Mouse (Mus musculus) lung, embryonic 15.5 days (tissue): ENCODE measurements around the gene Naa20. TPM values are rescaled to one million over a fixed set of nuclear protein-coding genes. Genes with fewer than 3 reads are reported as not detected.
A peak's percentile ranks its signal among the peaks of the same experiment; 100 is the strongest.

Experiments used
- ATAC-seq: fragments of 200-750 bp; cut with Nextera tagmentation; 2 replicates; pipeline ENCODE4 v1.8.0; 2017; ENCODE audit warnings: moderate number of reproducible peaks, borderline replicate concordance; ENCODE audit not compliant: low FRiP score, low TSS enrichment; ENCODE audit errors: extremely low read depth
- H3K27ac ChIP-seq: fragments of 300-500 bp; sonication (generic); 2 replicates; pipeline ENCODE4 v1.5.1; 2015; ENCODE audit warnings: moderate library complexity, mild to moderate bottlenecking, inconsistent platforms
- H3K27me3 ChIP-seq: fragments of 300-500 bp; sonication (generic); 2 replicates; pipeline ENCODE4 v1.6.1; 2015; ENCODE audit warnings: inconsistent platforms
- H3K36me3 ChIP-seq: fragments of 300-500 bp; sonication (generic); 2 replicates; pipeline ENCODE4 v1.6.1; 2015; ENCODE audit warnings: inconsistent platforms
- H3K4me1 ChIP-seq: fragments of 300-500 bp; sonication (generic); 2 replicates; pipeline ENCODE4 v1.6.1; 2015; ENCODE audit warnings: inconsistent platforms
- H3K4me2 ChIP-seq: fragments of 300-500 bp; sonication (generic); 2 replicates; pipeline ENCODE4 v1.6.1; 2015; ENCODE audit warnings: inconsistent platforms, mild to moderate bottlenecking, moderate library complexity
- H3K4me3 ChIP-seq: fragments of 300-500 bp; sonication (generic); 2 replicates; pipeline ENCODE4 v1.5.1; 2015; ENCODE audit warnings: mild to moderate bottlenecking, inconsistent platforms
- H3K9ac ChIP-seq: fragments of 300-500 bp; sonication (generic); 2 replicates; pipeline ENCODE4 v1.6.1; 2015; ENCODE audit warnings: inconsistent platforms
- H3K9me3 ChIP-seq: fragments of 300-500 bp; sonication (generic); 2 replicates; pipeline ENCODE4 v1.6.1; 2016; ENCODE audit warnings: inconsistent platforms
- WGBS: fragments of 180-500 bp; shearing (Covaris S2); methylation state at CpG from one replicate; pipeline ENCODE4 v1.1.7; 2015; 5-methylcytosine and 5-hydroxymethylcytosine counted together
- polyA plus RNA-seq: library from polyadenylated mRNA; unstranded; fragments of >200 nt; fragmentation: Nextera tagmentation; extraction: Ambion mirVana; gene quantifications from 2 replicates; pipeline ENCODE4 v1.2.1, GENCODE M21; 2015

Naa20 gene
- polyA plus RNA-seq, 1 experiment from 2014 or later = 160 TPM

DNA sequence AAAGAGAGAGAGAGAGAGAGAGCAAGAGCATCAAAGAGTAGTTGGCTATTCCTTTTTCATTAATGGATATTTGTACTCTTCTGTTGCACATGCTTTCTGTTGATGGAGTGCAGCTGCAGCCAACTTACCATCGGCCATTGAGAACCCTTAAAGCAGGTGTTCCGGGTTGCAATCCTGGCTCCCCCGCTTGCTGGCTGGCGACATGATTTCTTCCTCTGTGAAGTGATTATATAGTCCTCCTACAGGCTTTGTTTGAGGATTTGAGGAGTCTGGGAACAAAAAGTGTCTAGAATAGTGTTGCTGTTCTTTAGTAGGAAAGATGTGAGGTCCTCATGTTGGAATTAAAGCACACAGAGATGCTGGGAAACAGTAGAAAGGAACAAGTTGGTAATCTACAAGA, 30.6 kb upstream of the Naa20 start:
- H3K27me3 ChIP-seq = no peaks in the 10 kb centered on the region
- no peak overlapping the region for H3K4me2 ChIP-seq
- peaks cover 19% of the 10 kb centered on the region for H3K36me3 ChIP-seq
- no peaks in the 10 kb centered on the region; the same call in 1 of the 2 replicates for H3K9me3 ChIP-seq
- ATAC-seq = no peak
- H3K4me3 ChIP-seq = no peak overlapping the region
- 78% methylated on average over 4 of the region's 4 CpGs for WGBS
- no peak overlapping the region for H3K9ac ChIP-seq
- H3K4me1 ChIP-seq = no peaks in the 10 kb centered on the region
- no peak overlapping the region for H3K27ac ChIP-seq

DNA sequence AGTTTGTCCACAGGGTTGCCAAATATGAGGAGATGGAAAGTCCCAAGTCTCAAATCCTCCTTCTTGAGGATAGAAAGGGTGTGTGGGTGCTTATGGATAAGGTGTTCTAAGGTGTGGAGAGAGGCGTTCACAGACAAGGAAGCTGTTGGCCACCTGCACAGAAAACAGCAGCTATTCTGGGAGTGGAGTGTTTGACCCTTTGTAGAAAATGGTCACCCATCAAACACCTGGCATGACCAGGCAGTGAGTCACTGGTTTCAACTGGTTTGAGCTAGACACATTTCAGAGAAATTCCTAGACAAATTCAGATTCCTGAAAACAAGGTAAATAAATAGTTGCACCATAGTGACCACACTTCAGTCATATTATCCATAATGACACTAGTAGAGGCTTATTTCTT, 29.8 kb upstream of the Naa20 start:
- H3K4me2 ChIP-seq = no peak overlapping the region
- H3K27ac ChIP-seq = no peak overlapping the region
- no peaks in the 10 kb centered on the region for H3K27me3 ChIP-seq
- no peak overlapping the region for H3K9ac ChIP-seq
- ATAC-seq = no peak
- no peaks in the 10 kb centered on the region; the same call in 1 of the 2 replicates for H3K9me3 ChIP-seq
- H3K4me3 ChIP-seq = no peak overlapping the region
- H3K36me3 ChIP-seq = peaks cover 20% of the 10 kb centered on the region
- WGBS = 61% methylated on average over 1 of the region's 1 CpGs
- H3K4me1 ChIP-seq = no peaks in the 10 kb centered on the region

DNA sequence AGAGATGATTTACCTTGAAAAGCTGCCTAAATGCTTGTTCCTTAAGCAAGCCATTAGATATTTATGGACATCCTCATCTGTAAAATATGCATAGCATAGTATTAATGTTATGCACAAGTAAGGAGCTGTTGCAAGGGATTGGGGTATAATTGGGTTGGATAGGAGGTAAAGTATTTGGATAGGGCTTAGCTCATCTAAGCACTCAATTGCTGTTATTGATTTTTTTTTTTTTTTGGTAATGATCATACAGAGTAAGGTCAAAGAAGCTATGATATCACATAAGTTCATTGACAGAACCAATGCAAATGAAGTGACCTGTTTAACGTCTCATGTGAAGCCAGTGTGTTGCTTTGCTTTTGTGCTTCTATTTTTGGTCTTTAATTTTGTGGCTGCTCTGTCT, 27.9 kb upstream of the Naa20 start:
- 71% methylated on average over 1 of the region's 1 CpGs for WGBS
- H3K27me3 ChIP-seq = no peaks in the 10 kb centered on the region
- no peak overlapping the region for H3K4me2 ChIP-seq
- peaks cover 30% of the 10 kb centered on the region for H3K36me3 ChIP-seq
- no peaks in the 10 kb centered on the region for H3K4me1 ChIP-seq
- H3K9me3 ChIP-seq = no peaks in the 10 kb centered on the region
- ATAC-seq = no peak
- H3K4me3 ChIP-seq = no peak overlapping the region
- H3K9ac ChIP-seq = no peak overlapping the region
- no peak overlapping the region for H3K27ac ChIP-seq

DNA sequence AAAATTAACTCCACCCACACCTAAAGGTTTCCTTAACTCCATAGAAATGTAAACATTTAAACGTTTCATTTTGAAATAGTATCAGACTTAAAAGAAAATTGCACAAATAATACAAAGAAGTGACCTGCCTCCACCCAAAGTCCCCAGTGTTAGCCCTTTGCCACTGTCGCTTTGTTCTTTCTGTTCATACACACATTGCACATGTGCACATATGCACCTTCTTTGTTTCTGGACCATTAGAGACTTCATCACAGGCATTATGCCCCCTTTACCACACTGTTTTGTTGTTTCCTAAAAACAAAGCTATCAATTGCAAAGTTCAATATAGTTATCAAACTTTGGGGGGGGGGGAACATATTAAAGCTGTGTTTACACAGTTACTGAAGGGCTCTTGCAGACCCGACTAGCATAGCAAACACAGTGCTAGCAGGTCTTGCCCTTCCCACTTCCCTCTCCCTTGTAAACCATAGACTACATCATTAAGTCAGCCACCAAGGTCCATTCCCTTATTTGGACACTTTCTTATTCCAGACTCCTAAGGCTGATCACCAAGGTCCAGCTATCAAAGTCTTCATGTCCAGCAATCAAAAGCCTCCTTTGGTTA, 26.9 kb upstream of the Naa20 start:
- H3K4me1 ChIP-seq = no peaks in the 10 kb centered on the region
- H3K9ac ChIP-seq = no peak overlapping the region

DNA sequence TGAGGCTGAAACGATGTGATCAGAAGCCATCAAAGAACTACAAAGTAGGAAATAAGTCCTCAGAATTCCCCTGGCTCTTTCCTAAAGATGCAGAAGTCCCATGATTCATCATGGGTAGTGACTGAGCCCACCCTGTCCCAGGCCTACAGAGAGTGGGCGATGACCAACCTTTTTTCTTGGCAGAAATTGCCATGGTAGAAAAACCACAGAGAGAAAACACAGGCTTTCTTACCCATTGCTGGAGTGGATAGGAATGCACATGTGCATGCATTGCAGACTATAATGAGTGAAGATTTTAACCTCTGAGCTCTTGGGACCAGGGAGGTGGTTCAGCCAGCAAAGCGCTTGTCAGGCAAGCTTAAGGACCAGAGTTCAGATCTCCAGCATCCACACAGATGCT, 24.7 kb upstream of the Naa20 start:
- Histone ChIP-seq H3K4me1 (no peaks in the 10 kb centered on the region), H3K36me3 (peaks cover 51% of the 10 kb centered on the region), H3K27me3 (no peaks in the 10 kb centered on the region), H3K4me3 (no peak overlapping the region), H3K4me2 (no peak overlapping the region), H3K9me3 (no peaks in the 10 kb centered on the region), H3K9ac (no peak overlapping the region), H3K27ac (no peak overlapping the region)
- no peak for ATAC-seq
- whole genome bisulfite sequencing = 90% methylated on average over 3 of the region's 3 CpGs

More for the DNA sequence above, 26.9 kb upstream of the Naa20 start:
- H3K9me3 ChIP-seq = no peaks in the 10 kb centered on the region
- peaks cover 39% of the 10 kb centered on the region for H3K36me3 ChIP-seq
- ATAC-seq = no peak
- 41% methylated on average over 3 of the region's 3 CpGs for WGBS
- H3K4me3 ChIP-seq = no peak overlapping the region
- H3K4me2 ChIP-seq = no peak overlapping the region
- H3K27me3 ChIP-seq = no peaks in the 10 kb centered on the region
- H3K27ac ChIP-seq = no peak overlapping the region

- WGBS = 71% methylated on average over 11 of the region's 11 CpGs
- H3K4me2 ChIP-seq = no peak overlapping the region
- no peaks in the 10 kb centered on the region for H3K9me3 ChIP-seq
- peaks cover 18% of the 10 kb centered on the region for H3K4me1 ChIP-seq
- peak overlapping the region; percentile 11 for H3K27ac ChIP-seq
- no peaks in the 10 kb centered on the region for H3K27me3 ChIP-seq
- no peak overlapping the region for H3K4me3 ChIP-seq
- no peak for ATAC-seq
- H3K9ac ChIP-seq = no peak overlapping the region
- peaks cover 64% of the 10 kb centered on the region for H3K36me3 ChIP-seq
Measured at GRCm38 (mm10) chr2:145880887-145881747, 20.8 kb upstream of the Naa20 start.

DNA sequence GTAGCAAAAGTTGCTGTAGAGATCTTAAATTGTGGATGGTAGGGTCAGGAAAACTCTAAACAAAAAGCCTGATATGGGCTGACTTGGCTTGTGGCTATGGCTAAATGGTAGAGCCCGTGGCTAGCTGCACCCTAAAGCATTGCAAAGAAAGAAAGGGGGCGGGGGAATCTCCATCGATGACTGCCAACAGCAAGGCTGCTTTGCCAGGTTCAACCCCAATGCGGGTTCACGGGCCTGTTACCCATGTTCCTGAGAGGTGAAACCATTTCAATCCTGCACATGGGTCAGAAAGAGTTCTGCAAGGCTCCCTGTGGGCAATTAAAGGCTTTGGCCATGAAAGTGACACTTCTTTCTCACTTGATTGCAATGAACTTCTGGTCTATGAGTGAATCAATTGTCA, 20.0 kb upstream of the Naa20 start:
- Histone ChIP-seq H3K4me1 (peaks cover 18% of the 10 kb centered on the region), H3K27ac (no peak overlapping the region), H3K36me3 (peaks cover 62% of the 10 kb centered on the region), H3K4me2 (no peak overlapping the region), H3K9ac (no peak overlapping the region), H3K27me3 (no peaks in the 10 kb centered on the region), H3K4me3 (no peak overlapping the region), H3K9me3 (no peaks in the 10 kb centered on the region)
- no peak for ATAC-seq
- 79% methylated on average over 5 of the region's 5 CpGs for WGBS

DNA sequence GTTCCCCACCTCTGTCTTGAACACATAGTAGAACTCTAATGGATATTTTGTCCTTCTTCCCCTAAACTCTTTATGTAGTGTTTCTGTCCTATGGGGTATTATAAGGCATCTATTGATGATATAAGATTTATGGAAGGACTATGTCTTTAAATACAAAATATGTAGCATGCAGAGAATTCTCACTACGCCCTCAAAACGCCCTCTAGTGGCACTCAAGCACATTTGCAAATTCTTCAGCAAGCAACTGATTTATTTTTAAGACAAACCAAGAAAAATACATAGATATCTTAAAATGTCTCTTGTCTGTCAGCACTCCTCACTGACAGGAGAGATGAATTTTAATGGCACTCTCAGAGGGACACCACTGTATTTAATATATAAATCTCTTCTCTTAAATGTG, 19.5 kb upstream of the Naa20 start:
- Histone ChIP-seq H3K4me2 (no peak overlapping the region), H3K27ac (no peak overlapping the region), H3K9me3 (no peaks in the 10 kb centered on the region), H3K4me1 (peaks cover 19% of the 10 kb centered on the region), H3K4me3 (no peak overlapping the region), H3K27me3 (no peaks in the 10 kb centered on the region), H3K9ac (no peak overlapping the region), H3K36me3 (peaks cover 60% of the 10 kb centered on the region)
- no peak for ATAC-seq
- WGBS = 20% methylated on average over 2 of the region's 2 CpGs

- peaks cover 46% of the 10 kb centered on the region for H3K36me3 ChIP-seq
- 26% methylated on average over 17 of the region's 17 CpGs for WGBS
Measured at GRCm38 (mm10) chr2:145884036-145884912, 17.6 kb upstream of the Naa20 start.

GRCm38 (mm10) chr2:145884913-145885785, 16.8 kb upstream of the Naa20 start:
- Histone ChIP-seq H3K9ac (no peak overlapping the region), H3K9me3 (no peaks in the 10 kb centered on the region), H3K4me2 (no peak overlapping the region), H3K4me1 (peaks cover 40% of the 10 kb centered on the region), H3K27me3 (no peaks in the 10 kb centered on the region), H3K4me3 (no peak overlapping the region), H3K36me3 (peaks cover 38% of the 10 kb centered on the region), H3K27ac (peak overlapping the region; percentile 79)
- no peak for ATAC-seq
- 42% methylated on average over 14 of the region's 14 CpGs for WGBS

More at GRCm38 (mm10) chr2:145884036-145884912, 17.6 kb upstream of the Naa20 start:
- H3K27ac ChIP-seq = peak overlapping the region; percentile 79
- ATAC-seq = no peak
- H3K4me3 ChIP-seq = no peak overlapping the region
- H3K4me1 ChIP-seq = peaks cover 36% of the 10 kb centered on the region
- H3K9ac ChIP-seq = no peak overlapping the region
- H3K27me3 ChIP-seq = no peaks in the 10 kb centered on the region
- H3K4me2 ChIP-seq = 0 out of 2 replicates have a peak overlapping the region, but pooled peaks have one; percentile 8
- H3K9me3 ChIP-seq = no peaks in the 10 kb centered on the region
